Mouse (Mus musculus): ENCODE measurements around the gene Inf2. TPM values are rescaled to one million over a fixed set of nuclear protein-coding genes. Genes with fewer than 3 reads are reported as not detected.

Gene Inf2
- polyA plus RNA-seq, 1 experiment from 2014 or later = 2.5 TPM

GRCm38 (mm10) chr12:112543941-112544340 lies 44.6 kb upstream of the Inf2 start:
- no peak for ATAC-seq (replicated peaks; ENCODE audit: low FRiP score, low read depth)
- WGBS = 69% methylated on average over 9 of the region's 9 CpGs
- DNase-seq (ENCODE audit: low spot score) = no peak

DNA sequence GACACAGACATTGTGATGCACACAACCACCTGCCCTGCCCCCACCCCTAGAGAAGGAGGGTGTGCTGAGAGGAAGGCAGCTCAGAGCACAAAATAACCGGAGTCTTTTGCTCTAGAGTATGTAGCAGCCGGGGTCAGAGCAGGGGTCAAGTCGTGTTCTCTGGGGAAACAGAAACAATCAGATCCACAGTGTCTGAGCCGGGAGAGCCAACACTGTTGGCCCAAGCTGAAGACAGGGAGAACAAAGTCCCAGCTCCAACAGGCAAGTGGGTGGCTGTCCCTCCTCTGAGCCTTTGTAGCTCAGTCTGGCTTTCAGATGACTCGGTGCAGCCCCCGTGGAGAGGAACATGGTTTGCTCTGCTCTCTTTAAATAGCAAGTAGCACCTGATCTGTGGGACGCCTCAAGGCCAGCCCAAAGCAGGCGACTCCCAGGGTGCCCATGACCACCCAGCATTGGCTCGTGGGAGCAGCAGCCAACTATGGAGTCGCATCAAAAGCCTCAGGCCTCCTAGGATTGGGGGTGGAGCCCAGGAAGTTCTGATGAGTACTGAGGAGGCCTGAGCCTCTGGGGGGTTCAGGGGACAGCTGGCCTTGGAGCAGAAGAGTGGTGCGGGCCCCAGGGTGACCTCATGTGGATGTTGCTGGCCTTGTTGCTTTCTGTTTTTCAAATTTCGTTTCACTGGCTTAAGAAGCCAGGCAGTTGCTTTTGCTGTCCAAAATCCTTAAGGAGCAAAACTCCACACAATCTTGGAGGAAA lies 43.5 kb upstream of the Inf2 start:
- TF ChIP-seq CTCF (IDR thresholded peaks at IDR 0.05; ENCODE audit: low read depth) = no peak
- Histone ChIP-seq H3K27ac (no peak overlapping the region), H3K27me3 (ENCODE audit: insufficient read depth, low read length) (no peaks in the 10 kb centered on the region), H3K36me3 (ENCODE audit: insufficient read depth, low read length) (no peaks in the 10 kb centered on the region), H3K9ac (ENCODE audit: low read depth, low read length) (no peak overlapping the region), H3K4me1 (replicated peaks; ENCODE audit: insufficient read depth, low read length) (peaks cover 3% of the 10 kb centered on the region; the same call in 1 of the 2 replicates), H3K4me3 (replicated peaks; ENCODE audit: low read depth, low read length) (no peak overlapping the region), H3K9me3 (replicated peaks; ENCODE audit: low read length) (no peaks in the 10 kb centered on the region), H3K4me2 (ENCODE audit: low read length) (no peak overlapping the region)
- DNase-seq (ENCODE audit: low spot score) (no peak), ATAC-seq (replicated peaks; ENCODE audit: low FRiP score, low read depth) (no peak)
- 35% methylated on average over 12 of the region's 12 CpGs for WGBS

More at GRCm38 (mm10) chr12:112543941-112544340, 44.6 kb upstream of the Inf2 start:
- Histone ChIP-seq H3K27me3 (ENCODE audit: insufficient read depth, low read length) (no peaks in the 10 kb centered on the region), H3K27ac (no peak overlapping the region), H3K4me2 (ENCODE audit: low read length) (no peak overlapping the region), H3K36me3 (ENCODE audit: insufficient read depth, low read length) (no peaks in the 10 kb centered on the region), H3K9me3 (replicated peaks; ENCODE audit: low read length) (no peaks in the 10 kb centered on the region), H3K9ac (ENCODE audit: low read depth, low read length) (no peak overlapping the region), H3K4me1 (replicated peaks; ENCODE audit: insufficient read depth, low read length) (peaks cover 3% of the 10 kb centered on the region; the same call in 1 of the 2 replicates), H3K4me3 (replicated peaks; ENCODE audit: low read depth, low read length) (no peak overlapping the region)
- TF ChIP-seq CTCF (IDR thresholded peaks at IDR 0.05; ENCODE audit: low read depth) = no peak

DNA sequence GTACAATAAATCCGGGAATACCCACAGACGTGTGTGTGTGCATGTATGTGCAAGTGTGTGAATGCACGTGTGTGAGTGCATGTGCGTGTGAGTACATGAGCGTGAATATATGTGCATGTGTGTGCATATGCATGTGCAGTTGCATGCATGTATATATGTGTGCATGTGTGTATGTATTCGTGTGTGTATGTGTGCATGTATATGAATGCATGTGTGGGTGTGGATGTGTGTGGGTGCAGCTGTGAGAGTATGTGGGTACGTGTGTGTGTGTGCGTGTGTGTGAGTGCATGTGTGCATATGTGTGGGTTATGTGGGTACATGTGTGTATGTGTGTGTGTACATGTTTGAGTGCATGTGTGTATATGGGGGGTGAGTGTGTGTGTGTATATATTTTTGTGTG lies 42.5 kb upstream of the Inf2 start:
- WGBS = 93% methylated on average over 8 of the region's 8 CpGs
- H3K4me3 ChIP-seq (replicated peaks; ENCODE audit: low read depth, low read length) = no peak overlapping the region
- no peak overlapping the region for H3K27ac ChIP-seq
- TF ChIP-seq CTCF (IDR thresholded peaks at IDR 0.05; ENCODE audit: low read depth) = no peak
- no peak overlapping the region for H3K4me2 ChIP-seq (ENCODE audit: low read length)
- peaks cover 3% of the 10 kb centered on the region; the same call in 1 of the 2 replicates for H3K4me1 ChIP-seq (replicated peaks; ENCODE audit: insufficient read depth, low read length)
- H3K27me3 ChIP-seq (ENCODE audit: insufficient read depth, low read length) = no peaks in the 10 kb centered on the region
- H3K9me3 ChIP-seq (replicated peaks; ENCODE audit: low read length) = no peaks in the 10 kb centered on the region
- ATAC-seq (replicated peaks; ENCODE audit: low FRiP score, low read depth) (no peak), DNase-seq (ENCODE audit: low spot score) (no peak)
- H3K9ac ChIP-seq (ENCODE audit: low read depth, low read length) = no peak overlapping the region
- no peaks in the 10 kb centered on the region for H3K36me3 ChIP-seq (ENCODE audit: insufficient read depth, low read length)

DNA sequence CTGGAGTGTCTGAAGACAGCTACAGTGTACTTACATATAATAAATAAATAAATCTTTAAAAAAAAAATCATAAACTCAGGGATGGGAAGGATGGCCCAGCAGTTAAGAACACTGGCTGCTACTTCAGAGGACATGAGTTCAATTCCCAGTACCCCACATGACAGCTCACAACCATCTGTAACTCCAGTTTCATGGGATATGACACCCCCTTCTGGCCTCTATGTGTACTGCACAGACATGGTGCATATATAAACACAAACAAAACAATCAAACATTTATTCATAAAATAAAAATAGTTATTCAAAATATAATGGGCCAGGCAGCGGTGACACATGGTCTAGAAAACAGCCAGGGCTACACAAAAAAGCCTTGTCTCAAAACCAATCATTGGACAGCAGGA lies 39.3 kb upstream of the Inf2 start:
- 90% methylated on average over 1 of the region's 1 CpGs for WGBS
- ATAC-seq (replicated peaks; ENCODE audit: low FRiP score, low read depth) (no peak), DNase-seq (ENCODE audit: low spot score) (no peak)
- H3K4me1 ChIP-seq (replicated peaks; ENCODE audit: insufficient read depth, low read length) = peaks cover 3% of the 10 kb centered on the region; the same call in 1 of the 2 replicates
- no peak for TF ChIP-seq CTCF (IDR thresholded peaks at IDR 0.05; ENCODE audit: low read depth)
- H3K4me3 ChIP-seq (replicated peaks; ENCODE audit: low read depth, low read length) = no peak overlapping the region
- no peak overlapping the region for H3K27ac ChIP-seq
- no peak overlapping the region for H3K9ac ChIP-seq (ENCODE audit: low read depth, low read length)
- no peaks in the 10 kb centered on the region for H3K9me3 ChIP-seq (replicated peaks; ENCODE audit: low read length)
- H3K36me3 ChIP-seq (ENCODE audit: insufficient read depth, low read length) = no peaks in the 10 kb centered on the region
- no peak overlapping the region for H3K4me2 ChIP-seq (ENCODE audit: low read length)
- no peaks in the 10 kb centered on the region for H3K27me3 ChIP-seq (ENCODE audit: insufficient read depth, low read length)

GRCm38 (mm10) chr12:112551861-112552375 lies 36.7 kb upstream of the Inf2 start:
- DNase-seq (ENCODE audit: low spot score) (peak; percentile 91), ATAC-seq (replicated peaks; ENCODE audit: low FRiP score, low read depth) (no peak; the same call in 1 of the 2 replicates)
- 0 out of 2 replicates have a peak, but pooled peaks cover 4% of the 10 kb centered on the region for H3K4me1 ChIP-seq (replicated peaks; ENCODE audit: insufficient read depth, low read length)
- H3K4me3 ChIP-seq (replicated peaks; ENCODE audit: low read depth, low read length) = no peak overlapping the region
- H3K9ac ChIP-seq (ENCODE audit: low read depth, low read length) = no peak overlapping the region
- H3K27me3 ChIP-seq (ENCODE audit: insufficient read depth, low read length) = no peaks in the 10 kb centered on the region
- no peaks in the 10 kb centered on the region for H3K36me3 ChIP-seq (ENCODE audit: insufficient read depth, low read length)
- peak; percentile 100 for TF ChIP-seq CTCF (IDR thresholded peaks at IDR 0.05; ENCODE audit: low read depth)
- WGBS = 17% methylated on average over 13 of the region's 13 CpGs
- no peak overlapping the region for H3K27ac ChIP-seq
- no peaks in the 10 kb centered on the region for H3K9me3 ChIP-seq (replicated peaks; ENCODE audit: low read length)
- H3K4me2 ChIP-seq (ENCODE audit: low read length) = no peak overlapping the region

- TF ChIP-seq CTCF (IDR thresholded peaks at IDR 0.05; ENCODE audit: low read depth) = no peak
- no peak for DNase-seq (ENCODE audit: low spot score)
- no peak overlapping the region for H3K4me2 ChIP-seq (ENCODE audit: low read length)
- H3K4me3 ChIP-seq (replicated peaks; ENCODE audit: low read depth, low read length) = no peak overlapping the region
- no peak for ATAC-seq (replicated peaks; ENCODE audit: low FRiP score, low read depth)
- no peaks in the 10 kb centered on the region for H3K9me3 ChIP-seq (replicated peaks; ENCODE audit: low read length)
- no peak overlapping the region for H3K9ac ChIP-seq (ENCODE audit: low read depth, low read length)
- H3K4me1 ChIP-seq (replicated peaks; ENCODE audit: insufficient read depth, low read length) = 0 out of 2 replicates have a peak, but pooled peaks cover 4% of the 10 kb centered on the region
- no peak overlapping the region for H3K27ac ChIP-seq
- no peaks in the 10 kb centered on the region for H3K36me3 ChIP-seq (ENCODE audit: insufficient read depth, low read length)
- 59% methylated on average over 5 of the region's 5 CpGs for WGBS
- no peaks in the 10 kb centered on the region for H3K27me3 ChIP-seq (ENCODE audit: insufficient read depth, low read length)
Measured at GRCm38 (mm10) chr12:112552520-112552919, 36.1 kb upstream of the Inf2 start.

All from kidney, postnatal 0 days (tissue).